In genomic region chr11:54679141-54679540, GRCm38 (mm10) we compare ENCODE assay signal across 18 mouse cellular contexts.
"Had no signal": no experiment of that assay in that cellular context is flagged by ENCODE, and none has a peak within 500 bp of the region (broad histone marks: within the 10 kb centered on the region; RNA-seq: fewer than 3 reads in every experiment).

No protein-coding gene starts in this region.

- H3K9ac ChIP-seq: lung, embryonic 14.5 days; midbrain, embryonic 12.5 days; neural tube, embryonic 13.5 days; neural tube, embryonic 15.5 days had no signal

- H3K27ac ChIP-seq: midbrain, embryonic 10.5 days; midbrain, embryonic 12.5 days; neural tube, embryonic 13.5 days; neural tube, embryonic 15.5 days had no signal

- DNase-seq: lung, embryonic 14.5 days; lung, postnatal 10 days; lung, postnatal 4 days; midbrain, embryonic 14.5 days; retina, postnatal 1 day; right cerebral cortex, adult 18-20 months; right cerebral cortex, postnatal 25 days; right cerebral cortex, postnatal 4 days; spleen, adult 18-20 months; thymus, adult 18-20 months; thymus, postnatal 14 days; thymus, postnatal 36 days had no signal

- H3K9me3 ChIP-seq: midbrain, embryonic 10.5 days; midbrain, embryonic 12.5 days; neural tube, embryonic 13.5 days; neural tube, embryonic 15.5 days had no signal

- H3K4me2 ChIP-seq: lung, embryonic 14.5 days; midbrain, embryonic 12.5 days; neural tube, embryonic 13.5 days; neural tube, embryonic 15.5 days had no signal

- H3K4me1 ChIP-seq: midbrain, embryonic 10.5 days; midbrain, embryonic 12.5 days; neural tube, embryonic 13.5 days; neural tube, embryonic 15.5 days had no signal

- H3K4me3 ChIP-seq: midbrain, embryonic 10.5 days; midbrain, embryonic 12.5 days; myocyte; neural tube, embryonic 13.5 days; neural tube, embryonic 15.5 days had no signal

- H3K27me3 ChIP-seq: midbrain, embryonic 12.5 days; neural tube, embryonic 13.5 days; neural tube, embryonic 15.5 days had no signal

- ATAC-seq: midbrain, embryonic 16.5 days had no signal
